Mouse (Mus musculus): ENCODE measurements around the gene Rbmxl1. TPM values are rescaled to one million over a fixed set of nuclear protein-coding genes. Genes with fewer than 3 reads are reported as not detected.

The Rbmxl1 gene
- polyA plus RNA-seq, 3 experiments from 2014 or later = 70.4 to 118 (median 86.4) TPM

GRCm38 (mm10) chr8:78489733-78490132, 19.0 kb downstream of the Rbmxl1 start:
- no peak for ATAC-seq

DNA sequence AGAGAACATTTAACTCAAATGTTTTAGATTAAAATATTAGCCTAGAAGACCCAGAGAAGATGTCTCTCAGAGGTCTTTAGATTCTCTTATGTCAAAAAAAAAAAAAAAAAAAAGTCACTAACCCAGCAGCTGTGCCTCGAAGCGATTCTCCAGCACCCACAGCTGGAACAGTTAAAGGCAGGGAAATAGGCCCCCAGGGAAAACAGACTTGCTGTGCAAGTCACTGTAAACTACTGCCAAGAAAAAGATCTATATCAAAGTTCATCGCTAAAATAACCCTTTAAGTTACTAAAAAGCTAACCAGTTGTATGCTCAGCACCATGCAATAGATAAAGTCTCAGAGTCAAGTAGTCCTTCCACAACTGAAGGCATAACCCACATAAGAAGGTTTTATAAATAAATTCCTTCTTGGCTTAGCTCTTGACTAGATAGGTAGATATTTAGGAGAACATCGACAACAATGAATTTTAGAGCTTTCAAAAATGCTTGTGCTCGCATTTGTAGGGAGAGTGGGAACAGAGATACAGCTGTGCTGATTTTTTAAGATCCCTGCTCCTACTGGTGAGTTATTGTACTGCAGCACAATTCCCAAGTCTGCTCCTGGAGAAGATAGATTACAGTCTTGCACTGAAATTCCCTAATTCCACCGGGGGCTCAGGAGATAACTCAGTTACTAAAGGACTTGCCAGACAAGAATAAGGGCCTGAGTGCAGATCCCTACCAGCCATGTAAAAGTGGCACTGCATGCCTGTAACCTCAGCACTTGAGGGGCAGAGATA, 31.5 kb downstream of the Rbmxl1 start:
- ATAC-seq = no peak

DNA sequence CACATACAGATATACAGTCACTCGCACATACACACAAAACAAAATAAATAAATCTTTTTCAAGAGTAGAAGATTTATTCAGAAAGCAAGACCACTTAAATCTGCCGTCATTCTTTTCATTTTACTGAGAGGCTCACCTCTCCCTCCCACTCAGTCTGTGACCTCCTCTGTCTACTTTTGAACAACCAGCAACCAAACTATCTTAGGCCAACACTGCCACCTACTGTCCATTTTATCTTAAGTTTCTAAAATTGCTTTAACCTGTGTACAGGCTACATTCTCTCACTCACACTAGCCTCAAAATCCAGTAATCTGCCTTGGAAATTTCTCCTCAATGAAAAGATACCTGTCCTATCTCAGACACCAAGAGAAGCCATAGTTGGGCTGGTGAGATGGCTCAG, 40.8 kb downstream of the Rbmxl1 start:
- ATAC-seq = no peak

- ATAC-seq = no peak
Measured at GRCm38 (mm10) chr8:78463941-78464340, 44.8 kb downstream of the Rbmxl1 start.

DNA sequence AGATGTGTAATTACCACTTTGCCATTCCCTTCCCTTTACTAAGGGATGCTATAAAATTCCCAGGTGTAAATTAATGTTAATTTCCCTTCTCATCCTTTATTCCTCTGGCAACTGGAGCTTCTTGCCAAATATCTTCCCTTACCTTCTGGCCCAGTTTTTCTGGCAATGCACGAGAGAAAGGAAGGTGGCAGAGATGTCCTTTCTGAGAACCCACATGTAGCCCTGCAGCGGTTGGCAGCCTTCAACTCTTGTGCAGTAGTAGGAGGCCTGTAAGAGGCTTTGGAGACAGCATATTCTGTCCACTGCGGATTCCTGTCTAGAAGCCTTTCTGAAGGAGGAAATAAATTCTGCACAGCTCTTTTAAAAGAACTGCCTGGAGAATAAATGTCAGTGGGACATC, 52.3 kb downstream of the Rbmxl1 start:
- ATAC-seq = no peak

Other genes with a start within 250 kb of the Rbmxl1 start
- not detected for gene Pou4f2, start 72.3 kb downstream of the Rbmxl1 start, polyA plus RNA-seq (2017; shearing (Covaris generic))
- 10 to 100 TPM; 13.2 to 19.9 (median 17.1) TPM for gene Slc10a7, start 448 bp upstream of the Rbmxl1 start, polyA plus RNA-seq (2017; shearing (Covaris generic))